Mouse (Mus musculus): ENCODE results near the gene Mgst2. TPM values are rescaled to one million over a fixed set of nuclear protein-coding genes. Genes with fewer than 3 reads are reported as not detected.

Gene Mgst2
- polyA plus RNA-seq, 1 experiment = 4.1 TPM

GRCm38 (mm10) chr3:51652292-51652691 lies 7.9 kb upstream of the Mgst2 start:
- Histone ChIP-seq H3K27ac (ENCODE audit: insufficient read depth, low read length) (peak overlapping the region; percentile 57), H3K36me3 (ENCODE audit: control insufficient read depth, insufficient read depth, low read length) (no peaks in the 10 kb centered on the region), H3K4me1 (ENCODE audit: control insufficient read depth, insufficient read depth, insufficient read length) (peaks cover 13% of the 10 kb centered on the region; the same call in 1 of the 2 replicates), H3K4me3 (ENCODE audit: extremely low read depth, insufficient read depth, insufficient read length) (peak overlapping the region; percentile 26), H3K27me3 (ENCODE audit: control insufficient read depth, insufficient read depth, low read length) (no peaks in the 10 kb centered on the region)
- TF ChIP-seq POLR2A (IDR thresholded peaks at IDR 0.05; ENCODE audit: low read depth, low read length) = no peak
- peak; percentile 42; the same call in 1 of the 2 replicates for TF ChIP-seq CTCF (IDR thresholded peaks at IDR 0.05; ENCODE audit: extremely low read depth, insufficient read depth, insufficient read length, insufficient replicate concordance)
- WGBS = 2% methylated on average over 9 of the region's 9 CpGs
- peak; percentile 81 for DNase-seq (ENCODE audit: low read depth in 1 of 2, low spot score in 2 of 2)

- Histone ChIP-seq H3K36me3 (ENCODE audit: control insufficient read depth, insufficient read depth, low read length) (no peaks in the 10 kb centered on the region), H3K4me3 (ENCODE audit: extremely low read depth, insufficient read depth, insufficient read length) (peak overlapping the region; percentile 56), H3K4me1 (ENCODE audit: control insufficient read depth, insufficient read depth, insufficient read length) (peaks cover 13% of the 10 kb centered on the region; the same call in 1 of the 2 replicates), H3K27ac (ENCODE audit: insufficient read depth, low read length) (peak overlapping the region; percentile 88), H3K27me3 (ENCODE audit: control insufficient read depth, insufficient read depth, low read length) (no peaks in the 10 kb centered on the region)
- TF ChIP-seq CTCF (IDR thresholded peaks at IDR 0.05; ENCODE audit: extremely low read depth, insufficient read depth, insufficient read length, insufficient replicate concordance) = no peak
- peak; percentile 30; the same call in 1 of the 2 replicates for TF ChIP-seq POLR2A (IDR thresholded peaks at IDR 0.05; ENCODE audit: low read depth, low read length)
- peak in 1 of 2 experiments; percentile 35 for DNase-seq (ENCODE audit: low read depth in 1 of 2, low spot score in 2 of 2)
- 2% methylated on average over 9 of the region's 9 CpGs for WGBS
Observed at GRCm38 (mm10) chr3:51652701-51653100, 7.5 kb upstream of the Mgst2 start.

GRCm38 (mm10) chr3:51654303-51655055 lies 5.7 kb upstream of the Mgst2 start:
- 22% methylated on average over 6 of the region's 6 CpGs for WGBS
- Histone ChIP-seq H3K27me3 (ENCODE audit: control insufficient read depth, insufficient read depth, low read length) (no peaks in the 10 kb centered on the region), H3K4me1 (ENCODE audit: control insufficient read depth, insufficient read depth, insufficient read length) (peaks cover 13% of the 10 kb centered on the region; the same call in 1 of the 2 replicates), H3K4me3 (ENCODE audit: extremely low read depth, insufficient read depth, insufficient read length) (no peak overlapping the region), H3K27ac (ENCODE audit: insufficient read depth, low read length) (peak overlapping the region; percentile 40), H3K36me3 (ENCODE audit: control insufficient read depth, insufficient read depth, low read length) (no peaks in the 10 kb centered on the region)
- DNase-seq (ENCODE audit: low read depth in 1 of 2, low spot score in 2 of 2) = peak in 1 of 2 experiments; percentile 22
- TF ChIP-seq CTCF (IDR thresholded peaks at IDR 0.05; ENCODE audit: extremely low read depth, insufficient read depth, insufficient read length, insufficient replicate concordance) = no peak
- TF ChIP-seq POLR2A (IDR thresholded peaks at IDR 0.05; ENCODE audit: low read depth, low read length) = no peak

DNA sequence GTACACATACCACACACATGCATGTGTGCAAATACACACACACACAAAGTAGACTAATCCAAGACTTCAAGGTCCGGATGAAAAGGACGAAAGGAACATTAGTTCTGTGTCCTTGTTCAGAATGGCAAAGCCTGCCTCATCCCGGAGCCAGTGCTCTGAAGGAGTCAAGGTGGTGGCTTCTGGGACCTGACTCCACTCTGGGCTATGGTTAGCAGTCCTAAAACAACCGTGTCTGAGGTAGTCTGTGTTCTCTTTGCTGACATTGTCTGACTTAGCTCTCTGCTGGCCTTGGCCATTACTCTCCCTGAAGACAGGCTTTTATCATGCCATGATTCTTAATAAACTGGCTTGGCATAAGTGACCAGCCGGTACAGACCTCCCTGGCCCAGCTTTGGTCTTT lies 745 bp upstream of the Mgst2 start:
- H3K4me3 ChIP-seq (ENCODE audit: extremely low read depth, insufficient read depth, insufficient read length) = no peak overlapping the region
- H3K36me3 ChIP-seq (ENCODE audit: control insufficient read depth, insufficient read depth, low read length) = no peaks in the 10 kb centered on the region
- no peak overlapping the region for H3K27ac ChIP-seq (ENCODE audit: insufficient read depth, low read length)
- WGBS = 94% methylated on average over 5 of the region's 5 CpGs
- no peaks in the 10 kb centered on the region for H3K27me3 ChIP-seq (ENCODE audit: control insufficient read depth, insufficient read depth, low read length)
- TF ChIP-seq POLR2A (IDR thresholded peaks at IDR 0.05; ENCODE audit: low read depth, low read length) (no peak), CTCF (IDR thresholded peaks at IDR 0.05; ENCODE audit: extremely low read depth, insufficient read depth, insufficient read length, insufficient replicate concordance) (no peak)
- peaks cover 14% of the 10 kb centered on the region; the same call in 1 of the 2 replicates for H3K4me1 ChIP-seq (ENCODE audit: control insufficient read depth, insufficient read depth, insufficient read length)
- no peak for DNase-seq (ENCODE audit: low read depth in 1 of 2, low spot score in 2 of 2)

DNA sequence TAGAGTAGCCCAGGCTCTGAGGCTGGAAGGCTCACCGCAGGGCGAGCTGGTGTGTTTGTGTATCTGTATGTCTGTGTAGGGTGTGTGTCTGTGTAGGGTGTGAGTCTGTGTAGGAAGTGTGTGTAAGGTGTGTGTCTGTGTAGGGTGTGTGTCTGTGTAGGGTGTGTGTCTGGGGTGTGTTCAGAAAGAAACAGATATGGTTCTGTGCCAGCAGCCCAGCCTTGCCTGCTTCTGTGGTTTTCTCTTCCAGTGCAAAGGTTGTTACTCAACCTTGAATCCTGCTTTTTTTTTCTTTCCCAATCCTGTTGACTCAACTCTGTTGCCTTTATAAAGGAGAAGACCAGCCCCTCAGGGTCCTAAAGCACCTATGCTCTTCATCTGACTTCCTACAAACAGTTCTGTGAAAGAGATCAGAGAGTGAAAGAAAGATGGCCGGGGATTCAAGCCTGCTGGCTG lies 689 bp downstream of the Mgst2 start:
- H3K27me3 ChIP-seq (ENCODE audit: control insufficient read depth, insufficient read depth, low read length) = no peaks in the 10 kb centered on the region
- DNase-seq (ENCODE audit: low read depth in 1 of 2, low spot score in 2 of 2) = no peak
- H3K4me3 ChIP-seq (ENCODE audit: extremely low read depth, insufficient read depth, insufficient read length) = peak overlapping the region; percentile 55; the same call in 1 of the 2 replicates
- H3K27ac ChIP-seq (ENCODE audit: insufficient read depth, low read length) = peak overlapping the region; percentile 73
- no peak for TF ChIP-seq POLR2A (IDR thresholded peaks at IDR 0.05; ENCODE audit: low read depth, low read length)
- TF ChIP-seq CTCF (IDR thresholded peaks at IDR 0.05; ENCODE audit: extremely low read depth, insufficient read depth, insufficient read length, insufficient replicate concordance) = no peak
- peaks cover 14% of the 10 kb centered on the region; the same call in 1 of the 2 replicates for H3K4me1 ChIP-seq (ENCODE audit: control insufficient read depth, insufficient read depth, insufficient read length)
- H3K36me3 ChIP-seq (ENCODE audit: control insufficient read depth, insufficient read depth, low read length) = no peaks in the 10 kb centered on the region
- WGBS = 63% methylated on average over 3 of the region's 3 CpGs

- Histone ChIP-seq H3K36me3 (ENCODE audit: control insufficient read depth, insufficient read depth, low read length) (no peaks in the 10 kb centered on the region), H3K4me3 (ENCODE audit: extremely low read depth, insufficient read depth, insufficient read length) (peak overlapping the region; percentile 55), H3K27ac (ENCODE audit: insufficient read depth, low read length) (peak overlapping the region; percentile 73), H3K4me1 (ENCODE audit: control insufficient read depth, insufficient read depth, insufficient read length) (peaks cover 14% of the 10 kb centered on the region; the same call in 1 of the 2 replicates), H3K27me3 (ENCODE audit: control insufficient read depth, insufficient read depth, low read length) (no peaks in the 10 kb centered on the region)
- DNase-seq (ENCODE audit: low read depth in 1 of 2, low spot score in 2 of 2) = no peak
- 26% methylated on average over 5 of the region's 5 CpGs for WGBS
- TF ChIP-seq CTCF (IDR thresholded peaks at IDR 0.05; ENCODE audit: extremely low read depth, insufficient read depth, insufficient read length, insufficient replicate concordance) (no peak), POLR2A (IDR thresholded peaks at IDR 0.05; ENCODE audit: low read depth, low read length) (no peak)
Observed at GRCm38 (mm10) chr3:51661376-51661775, 1.2 kb downstream of the Mgst2 start.

Measured in spleen, adult 2 months (tissue).